Mouse (Mus musculus): ENCODE data around the gene Gm10401.

Gene Gm10401

DNA sequence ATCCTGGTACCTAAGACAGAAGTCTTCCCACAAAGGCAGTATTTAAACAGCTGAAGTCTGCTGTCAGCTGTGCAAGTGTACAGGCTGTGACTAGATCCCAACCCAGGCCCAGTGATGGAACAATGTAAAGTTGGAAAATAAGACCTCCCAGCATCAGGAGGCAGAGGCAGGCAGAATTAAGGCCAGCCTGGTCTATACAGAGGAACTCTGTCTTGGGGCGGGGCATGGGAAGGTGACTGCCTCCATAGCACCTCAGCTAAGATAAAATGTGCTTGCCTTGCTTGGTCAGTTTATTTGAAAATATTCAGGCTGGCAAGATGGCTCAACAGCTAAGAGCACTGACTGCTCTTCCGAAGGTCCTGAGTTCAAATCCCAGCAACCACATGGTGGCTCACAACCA is 27.6 kb downstream of the Gm10401 start:
- DNase-seq (ENCODE audit: low read depth, low spot score), result no peak

DNA sequence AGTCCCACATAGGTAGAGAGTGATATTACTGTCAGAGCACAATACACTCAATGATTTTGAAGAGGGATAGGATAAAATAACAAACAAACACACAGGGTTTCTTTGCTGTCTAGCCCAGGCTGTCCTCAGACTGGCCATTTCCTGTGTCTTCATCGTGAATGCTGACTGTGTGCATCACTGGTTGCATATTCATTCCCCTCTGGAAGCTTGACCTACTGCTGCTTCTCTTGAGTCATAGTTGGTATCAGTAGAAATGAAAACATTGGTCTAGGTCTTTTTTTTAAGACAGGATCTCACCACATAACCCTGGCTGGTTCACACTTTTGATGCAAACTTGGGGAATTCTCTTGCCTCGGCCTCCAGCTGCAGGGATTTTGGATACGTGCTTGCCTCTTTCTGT is 28.5 kb downstream of the Gm10401 start:
- no peak for DNase-seq (ENCODE audit: low read depth, low spot score)

GRCm38 (mm10) chr5:115068671-115069421 is 29.2 kb downstream of the Gm10401 start:
- no peak for DNase-seq (ENCODE audit: low read depth, low spot score)

GRCm38 (mm10) chr5:115066245-115066644 is 31.9 kb downstream of the Gm10401 start:
- no peak for DNase-seq (ENCODE audit: low read depth, low spot score)

DNA sequence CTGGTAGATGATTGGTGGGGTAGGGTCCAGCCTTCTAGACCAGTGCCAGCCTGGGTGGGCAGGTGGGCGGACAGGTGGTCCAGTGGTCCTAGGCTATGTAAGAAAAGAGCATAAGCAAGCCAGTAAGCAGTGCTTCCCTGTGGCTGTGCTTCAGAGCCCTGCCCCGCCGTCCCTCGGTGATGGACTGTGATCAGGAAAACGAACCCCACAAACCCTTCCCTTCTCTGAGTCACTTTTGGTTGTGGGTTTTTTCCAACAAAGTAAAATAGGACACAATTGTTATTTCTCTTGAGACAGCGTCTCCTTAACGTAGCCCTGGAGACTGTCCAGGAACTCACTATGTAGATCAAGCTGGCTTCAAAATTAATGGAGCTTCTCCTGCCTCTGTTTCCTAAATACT is 34.7 kb downstream of the Gm10401 start:
- DNase-seq (ENCODE audit: low read depth, low spot score), result no peak

DNA sequence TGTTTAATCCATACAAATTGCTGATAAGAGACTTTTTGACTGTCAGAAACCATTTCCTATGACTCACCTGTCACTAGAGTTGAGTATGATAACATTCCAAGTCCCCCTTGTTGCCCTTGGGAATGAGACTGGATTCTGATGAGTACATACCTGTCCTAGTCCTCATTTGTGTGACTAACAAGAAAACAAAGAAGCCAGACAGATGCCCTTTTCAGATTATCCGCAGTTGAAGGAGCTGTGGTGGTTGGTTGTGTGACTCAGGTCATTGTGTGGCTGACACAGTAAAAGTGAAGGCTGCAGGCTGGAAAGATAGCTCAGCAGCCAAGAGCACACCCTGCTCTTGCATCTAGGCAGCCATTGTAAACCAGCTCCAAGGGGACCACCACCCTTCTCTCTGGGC is 35.5 kb downstream of the Gm10401 start:
- no peak for DNase-seq (ENCODE audit: low read depth, low spot score)

- no peak for DNase-seq (ENCODE audit: low read depth, low spot score)
These were observed 37.1 kb downstream of the Gm10401 start for GRCm38 (mm10) chr5:115060977-115061376.

DNA sequence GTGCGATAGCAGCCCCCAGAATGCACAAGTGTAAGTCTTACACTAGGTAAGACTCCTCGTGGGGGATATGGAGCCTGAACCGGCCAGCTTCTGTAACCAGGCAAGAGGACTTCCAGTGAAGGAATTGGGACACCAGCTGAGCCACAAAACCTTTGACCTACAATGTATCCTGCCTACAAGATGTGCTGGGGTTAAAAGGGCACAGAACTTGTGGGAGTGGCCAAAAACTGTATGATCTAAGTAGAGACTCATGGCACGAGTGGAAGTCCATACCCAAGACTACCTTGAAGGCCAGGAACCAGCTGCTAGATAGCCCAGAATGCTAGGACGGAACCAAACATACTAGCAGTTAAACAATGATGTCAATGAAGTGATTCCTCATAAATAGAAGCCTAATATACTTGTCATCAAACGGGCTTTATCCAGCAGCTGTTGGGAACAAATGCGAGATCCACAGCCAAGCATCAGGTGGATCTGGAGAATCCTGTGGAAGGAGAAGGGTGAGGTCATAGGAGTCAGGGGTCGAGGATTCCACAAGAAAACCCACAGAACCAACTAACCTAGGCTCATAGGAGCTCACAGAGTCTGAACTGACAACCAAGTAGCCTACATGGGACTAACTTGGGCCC is 37.9 kb downstream of the Gm10401 start:
- no peak for DNase-seq (ENCODE audit: low read depth, low spot score)

DNA sequence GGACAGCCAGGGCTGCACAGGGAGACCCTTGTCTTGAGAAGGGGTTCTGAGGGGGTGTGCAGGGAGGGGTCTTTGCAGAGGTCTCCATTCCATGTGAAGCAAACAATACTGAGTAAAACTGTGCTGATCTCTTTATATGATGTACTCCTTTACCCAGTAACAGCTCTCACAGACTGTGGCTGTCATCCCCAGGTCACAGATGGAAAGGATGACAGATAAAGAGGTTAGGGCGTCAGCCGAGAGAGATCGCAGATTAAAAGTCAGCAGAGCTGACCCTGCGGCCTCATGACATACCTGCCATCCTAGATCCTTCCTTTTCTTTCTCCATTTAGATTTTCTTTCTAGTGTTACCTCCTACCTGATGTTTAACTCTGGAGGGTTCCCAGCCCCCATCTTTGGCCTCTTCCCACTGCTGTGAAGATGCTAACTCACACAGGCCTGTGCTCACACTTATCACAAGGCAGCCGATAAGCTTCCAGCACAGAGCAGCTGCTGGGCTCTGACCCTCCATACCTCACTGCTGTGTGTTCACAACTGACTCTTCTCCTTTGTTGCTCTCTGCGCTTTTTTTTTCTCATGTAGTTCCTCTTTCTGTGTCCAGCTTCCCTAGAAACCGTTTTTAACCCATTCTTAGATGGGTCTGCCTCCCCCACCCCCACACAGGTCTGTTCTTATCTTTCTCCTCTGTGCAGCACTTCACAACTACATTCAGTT is 39.4 kb downstream of the Gm10401 start:
- DNase-seq (ENCODE audit: low read depth, low spot score), result no peak

- no peak for DNase-seq (ENCODE audit: low read depth, low spot score)
These were observed 40.9 kb downstream of the Gm10401 start for GRCm38 (mm10) chr5:115057153-115057552.

DNA sequence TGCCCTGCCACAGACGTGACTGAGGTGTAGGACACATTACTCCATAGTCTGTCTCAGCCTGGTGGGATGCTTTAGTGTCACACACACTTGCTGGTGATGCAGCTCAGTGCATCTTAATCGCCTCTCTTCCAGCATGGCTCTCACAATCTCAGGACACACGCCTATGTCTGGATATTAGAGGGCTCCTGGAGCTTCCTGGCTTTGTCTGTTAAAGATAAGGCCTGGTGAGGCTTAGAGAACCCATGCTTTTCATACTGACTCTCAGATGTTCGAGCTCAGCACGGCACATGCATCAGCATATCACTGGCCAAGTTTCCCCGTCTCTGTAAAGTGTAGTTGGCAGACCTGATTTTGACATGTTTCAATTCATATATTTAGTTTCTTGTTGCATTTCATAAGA is 42.7 kb downstream of the Gm10401 start:
- DNase-seq (ENCODE audit: low read depth, low spot score), result no peak

DNA sequence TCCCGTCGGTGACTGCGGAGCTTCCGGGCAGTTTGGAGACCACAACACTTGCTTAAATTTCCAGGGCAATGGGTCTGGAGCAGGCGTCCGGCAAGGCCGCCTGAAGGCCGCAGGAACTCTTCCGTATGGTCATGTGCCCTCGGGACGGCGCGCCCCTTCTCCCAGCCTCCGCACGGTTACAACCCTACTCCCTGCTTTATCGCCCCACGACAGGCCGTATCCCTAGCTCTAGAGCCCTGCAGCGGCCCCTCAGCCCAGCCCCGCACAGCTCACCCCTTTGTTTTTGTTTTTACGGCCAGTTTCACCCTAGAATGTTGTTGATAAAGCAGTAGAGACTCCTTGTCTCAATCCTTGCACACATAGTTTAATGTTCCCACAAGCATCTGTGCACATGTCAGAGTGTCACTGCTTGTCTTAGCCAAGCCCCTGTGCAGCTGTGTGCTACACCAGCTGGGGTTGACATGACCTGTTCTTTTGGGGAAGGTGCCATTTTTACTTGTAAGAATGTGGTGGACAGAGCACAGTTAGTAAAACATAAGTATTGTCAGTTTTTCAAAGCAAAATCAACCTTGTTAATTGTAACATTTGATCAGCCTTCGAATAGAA is 44.2 kb downstream of the Gm10401 start:
- no peak for DNase-seq (ENCODE audit: low read depth, low spot score)

DNA sequence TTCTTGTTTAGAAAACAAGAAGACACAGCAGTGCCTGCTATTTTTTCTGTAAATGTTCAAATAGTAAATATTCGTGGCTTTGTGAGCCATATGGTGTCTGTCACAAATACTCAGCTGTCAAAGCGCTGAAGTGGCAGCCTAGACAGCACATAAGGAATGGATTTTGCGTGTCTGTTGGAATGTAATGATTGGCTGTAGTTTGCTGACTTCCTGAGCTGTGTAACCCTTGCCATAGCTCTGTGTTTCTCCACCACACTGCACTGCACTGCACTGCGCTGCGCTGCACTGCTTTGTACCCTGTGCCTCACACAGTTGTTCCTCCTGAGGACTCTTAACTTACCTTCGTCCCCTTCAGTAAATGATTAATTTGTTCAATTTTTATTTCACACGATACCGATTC is 45.5 kb downstream of the Gm10401 start:
- no peak for DNase-seq (ENCODE audit: low read depth, low spot score)

- DNase-seq (ENCODE audit: low read depth, low spot score), result no peak
These were observed 47.3 kb downstream of the Gm10401 start for GRCm38 (mm10) chr5:115050776-115051175.

GRCm38 (mm10) chr5:115049692-115050091 is 48.4 kb downstream of the Gm10401 start:
- DNase-seq (ENCODE audit: low read depth, low spot score), result no peak
